Mouse (Mus musculus): ENCODE data around the gene Rilpl1.

DNA sequence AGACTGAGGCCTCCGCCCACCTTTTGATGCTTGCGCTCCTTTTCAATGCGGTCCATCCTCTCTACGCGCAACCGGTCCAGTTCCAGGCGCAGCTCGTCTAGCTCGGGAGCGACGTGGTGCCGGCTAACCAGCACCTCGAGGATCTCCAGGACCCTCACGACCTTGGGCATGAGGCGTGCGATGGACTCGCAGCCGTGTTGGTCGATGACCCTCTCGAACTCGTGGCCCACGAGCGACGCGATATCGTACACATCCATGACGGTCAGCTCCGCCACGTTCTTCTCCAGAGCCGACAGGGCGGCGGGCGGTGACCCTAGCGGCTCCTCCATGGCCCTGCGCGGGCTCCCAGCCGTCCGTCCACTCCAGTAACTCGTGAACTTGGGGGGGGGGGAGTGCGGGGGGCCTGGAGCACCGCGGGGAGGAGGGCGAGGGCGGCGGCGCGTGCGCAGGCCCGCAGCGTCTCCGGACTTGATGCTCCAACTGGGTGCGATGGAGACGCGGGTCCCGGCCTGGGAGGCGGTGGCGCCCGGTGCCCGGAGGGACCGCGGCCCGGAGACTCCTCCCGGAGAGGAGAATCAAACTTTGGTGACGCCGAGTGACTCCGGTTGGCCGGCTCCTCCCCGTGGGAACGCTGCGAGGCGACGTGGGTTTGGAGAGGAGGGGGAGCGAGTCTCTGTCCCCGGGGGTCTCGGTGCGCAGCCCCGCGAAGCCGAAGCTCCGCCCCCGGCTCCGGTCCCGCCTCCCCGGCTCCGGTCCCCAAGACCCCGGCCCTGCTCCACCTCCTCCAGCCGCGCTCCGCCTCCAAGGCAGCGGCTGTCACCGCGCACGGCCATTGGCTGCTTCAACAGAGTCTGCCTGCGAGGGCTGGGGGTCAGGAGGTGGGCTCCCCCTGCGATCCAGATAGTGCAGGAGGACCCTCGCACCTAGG, at the start of gene Rilpl1:
- TF ChIP-seq MAFK (IDR thresholded peaks at IDR 0.05; ENCODE audit: insufficient read depth, low read depth, low read length), result no peak
- no peak for TF ChIP-seq ZC3H11A (IDR thresholded peaks at IDR 0.05; ENCODE audit: borderline replicate concordance, low read depth, low read length)
- no peak for TF ChIP-seq CHD2 (IDR thresholded peaks at IDR 0.05; ENCODE audit: low read depth, low read length)
- TF ChIP-seq ZNF384 (IDR thresholded peaks at IDR 0.05; ENCODE audit: low read depth, low read length), result no peak
- no peak for TF ChIP-seq HCFC1 (IDR thresholded peaks at IDR 0.05; ENCODE audit: borderline replicate concordance, insufficient read depth, low read length)
